Mouse (Mus musculus) cerebral cortex, adult 2 months (tissue): ENCODE data around the gene Lpcat4.

Experiments
- WGBS: fragments of 180-500 bp; shearing (Covaris S2); methylation state at CpG from one replicate; pipeline ENCODE4 v1.1.7; 2018; 5-methylcytosine and 5-hydroxymethylcytosine counted together

Gene Lpcat4

DNA sequence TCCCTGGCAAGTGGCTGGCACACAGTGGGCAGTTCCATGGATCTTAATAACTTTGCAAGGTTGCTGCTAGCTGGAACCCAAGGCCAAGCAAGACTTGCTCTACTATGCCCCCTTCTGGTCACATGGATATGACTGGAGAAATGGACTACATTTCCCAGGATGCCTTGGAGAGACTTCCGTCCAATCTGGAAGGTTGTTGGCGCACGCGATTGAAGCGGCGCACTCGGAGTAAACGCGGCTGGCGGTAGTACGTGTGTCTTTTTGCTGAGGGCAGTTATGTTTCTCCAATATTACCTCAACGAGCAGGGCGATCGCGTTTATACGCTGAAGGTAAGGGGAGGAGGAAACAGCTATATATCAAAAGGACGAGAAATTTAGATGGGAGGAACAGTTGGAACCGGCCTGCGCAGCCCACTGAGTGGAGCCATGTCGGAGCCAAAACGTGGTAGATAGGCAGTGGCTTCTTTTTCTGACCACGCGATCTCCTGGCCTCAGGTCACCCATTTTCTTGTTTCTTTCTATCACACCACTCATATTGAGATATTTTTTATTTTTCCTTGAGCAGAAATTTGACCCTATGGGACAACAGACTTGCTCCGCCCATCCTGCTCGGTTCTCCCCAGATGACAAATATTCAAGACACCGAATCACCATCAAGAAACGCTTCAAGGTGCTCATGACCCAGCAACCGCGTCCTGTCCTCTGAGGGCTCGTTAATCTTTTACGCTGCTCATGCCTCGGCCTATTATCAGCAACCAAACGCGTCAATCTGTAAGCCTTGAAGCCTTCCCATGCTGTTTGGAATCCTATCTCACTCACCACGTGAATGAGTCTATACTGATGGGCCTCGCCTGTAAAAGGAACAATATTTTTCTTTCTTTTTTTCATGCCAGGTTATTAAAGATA, 22.7 kb downstream of the Lpcat4 start, which contains the start of gene Nop10:
Gene Nop10, plus strand, starts transcription at position 179 of the 906 bp plus-strand sequence.
- under 1% methylated on average over 36 of the region's 36 CpGs for WGBS

DNA sequence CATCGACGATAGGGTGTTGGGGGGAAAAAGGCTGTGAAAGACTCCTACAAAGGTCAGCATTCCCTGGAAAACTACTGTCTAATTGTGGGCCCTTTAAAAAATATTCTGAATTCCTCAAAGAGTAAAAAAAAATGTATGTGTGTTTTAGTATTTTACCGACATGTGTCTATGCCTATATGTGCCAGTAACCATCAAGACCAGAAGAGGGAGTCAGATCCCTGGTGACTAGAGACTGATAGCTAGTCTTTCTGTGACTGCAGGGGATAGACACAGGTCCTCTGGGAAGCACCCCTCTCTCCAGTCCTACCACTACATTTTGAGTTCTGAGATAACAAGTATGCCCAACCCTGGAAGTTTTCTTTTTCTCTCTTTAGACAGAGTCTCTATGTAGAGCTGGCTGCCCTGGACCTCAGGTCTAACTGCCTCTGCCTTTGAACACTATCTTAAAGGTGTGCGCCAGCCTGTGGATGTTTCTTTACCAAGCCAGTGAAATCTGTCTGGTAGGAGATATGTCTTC, 23.6 kb downstream of the Lpcat4 start:
- 28% methylated on average over 4 of the region's 4 CpGs for WGBS

DNA sequence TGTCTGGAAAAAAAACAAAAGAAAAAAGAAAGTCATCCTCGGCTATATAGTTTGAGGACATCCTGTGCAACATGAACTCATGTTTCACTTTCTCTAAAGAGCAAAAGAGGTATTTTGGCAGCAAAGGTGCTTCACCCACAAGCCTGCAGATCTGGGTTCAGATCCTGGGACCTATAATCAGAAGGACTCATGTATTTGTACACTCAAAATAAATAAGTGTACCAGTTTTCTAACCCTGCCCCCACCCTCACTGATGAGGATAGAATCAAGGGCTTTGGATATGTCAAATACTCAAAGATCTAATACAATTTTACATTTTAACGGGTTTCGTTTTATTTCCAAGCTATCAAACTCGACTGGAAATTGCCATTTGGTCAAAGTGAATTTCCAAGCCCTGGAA, 25.1 kb downstream of the Lpcat4 start:
- WGBS = 73% methylated on average over 4 of the region's 4 CpGs

DNA sequence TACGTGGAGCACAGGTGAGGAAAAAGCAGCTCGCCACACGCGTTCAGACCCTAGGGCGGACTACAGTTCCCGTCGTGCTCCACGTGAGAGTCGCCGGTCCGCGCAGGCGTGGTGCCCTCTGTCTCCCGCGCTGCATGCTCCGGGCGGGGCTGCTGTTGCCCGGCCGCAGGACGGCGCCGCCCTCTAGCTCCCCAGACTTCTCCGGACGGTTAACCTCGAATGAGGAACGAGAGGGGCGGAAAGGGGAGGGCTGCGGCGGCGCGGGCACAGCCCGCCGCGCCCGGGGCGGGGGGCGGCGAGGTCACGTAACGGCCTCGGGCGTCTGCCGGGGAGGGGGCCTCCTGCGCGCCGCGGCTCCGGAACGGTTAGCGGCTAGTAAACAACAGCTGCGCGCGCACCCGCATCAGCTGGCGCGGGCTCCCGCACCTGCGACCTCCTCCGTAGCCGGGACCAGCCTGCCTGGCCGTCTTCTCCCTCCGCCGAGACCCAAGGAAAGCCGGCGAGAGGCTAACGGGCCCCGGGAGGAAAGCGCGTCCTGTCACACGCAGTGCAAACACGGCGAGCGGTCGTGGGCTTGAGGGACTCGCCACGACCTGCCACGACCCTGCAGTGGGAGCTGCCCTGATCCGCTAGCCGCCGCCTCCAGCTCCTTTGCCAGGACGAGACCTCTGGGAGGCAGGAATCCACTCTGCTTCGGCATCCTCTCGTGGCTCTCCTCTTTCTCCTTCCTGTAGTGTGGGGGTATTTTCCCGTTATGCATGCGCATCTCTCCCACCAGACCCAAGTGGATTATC, 26.4 kb downstream of the Lpcat4 start, which contains the start of gene Slc12a6:
Gene Slc12a6, plus strand, starts transcription at position 378 of the 794 bp plus-strand sequence.
- under 1% methylated on average over 85 of the region's 85 CpGs for WGBS

DNA sequence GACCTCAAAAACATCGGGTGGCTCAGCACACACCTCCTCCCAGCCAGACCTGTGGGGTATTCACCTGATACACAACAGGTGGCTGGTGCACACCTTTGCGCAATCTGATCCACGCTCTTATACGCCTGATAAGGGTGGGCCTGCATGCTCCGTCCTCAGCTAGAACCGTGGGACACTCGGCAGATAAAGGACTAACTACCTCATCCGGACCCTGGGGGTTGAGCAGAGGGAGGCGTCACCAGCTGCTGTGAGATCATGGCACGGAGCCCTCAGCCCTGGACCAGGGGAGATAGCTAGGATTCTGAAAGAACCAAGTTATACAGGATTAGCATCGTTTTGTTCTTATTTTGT, 26.9 kb downstream of the Lpcat4 start, which contains the start of gene Gm21985:
Gene Gm21985, plus strand, starts transcription at position 73 of the 351 bp plus-strand sequence.
- 0% methylated on average over 11 of the region's 11 CpGs for whole genome bisulfite sequencing

DNA sequence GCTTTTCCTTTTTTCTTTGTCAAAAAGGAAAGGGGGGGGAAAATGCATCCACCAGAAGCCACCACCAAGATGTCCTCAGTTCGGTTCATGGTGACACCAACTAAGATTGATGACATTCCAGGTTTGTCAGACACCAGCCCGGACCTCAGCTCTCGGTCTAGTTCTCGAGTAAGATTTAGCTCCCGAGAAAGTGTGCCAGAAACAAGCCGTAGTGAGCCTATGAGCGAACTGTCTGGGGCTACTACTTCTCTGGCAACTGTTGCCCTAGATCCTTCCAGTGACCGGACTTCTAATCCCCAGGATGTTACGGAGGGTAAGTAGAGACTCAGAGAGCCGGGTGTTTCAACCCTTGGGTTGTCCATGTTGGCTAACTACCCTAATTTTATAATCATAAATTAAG, 27.5 kb downstream of the Lpcat4 start:
- WGBS = under 1% methylated on average over 10 of the region's 10 CpGs

DNA sequence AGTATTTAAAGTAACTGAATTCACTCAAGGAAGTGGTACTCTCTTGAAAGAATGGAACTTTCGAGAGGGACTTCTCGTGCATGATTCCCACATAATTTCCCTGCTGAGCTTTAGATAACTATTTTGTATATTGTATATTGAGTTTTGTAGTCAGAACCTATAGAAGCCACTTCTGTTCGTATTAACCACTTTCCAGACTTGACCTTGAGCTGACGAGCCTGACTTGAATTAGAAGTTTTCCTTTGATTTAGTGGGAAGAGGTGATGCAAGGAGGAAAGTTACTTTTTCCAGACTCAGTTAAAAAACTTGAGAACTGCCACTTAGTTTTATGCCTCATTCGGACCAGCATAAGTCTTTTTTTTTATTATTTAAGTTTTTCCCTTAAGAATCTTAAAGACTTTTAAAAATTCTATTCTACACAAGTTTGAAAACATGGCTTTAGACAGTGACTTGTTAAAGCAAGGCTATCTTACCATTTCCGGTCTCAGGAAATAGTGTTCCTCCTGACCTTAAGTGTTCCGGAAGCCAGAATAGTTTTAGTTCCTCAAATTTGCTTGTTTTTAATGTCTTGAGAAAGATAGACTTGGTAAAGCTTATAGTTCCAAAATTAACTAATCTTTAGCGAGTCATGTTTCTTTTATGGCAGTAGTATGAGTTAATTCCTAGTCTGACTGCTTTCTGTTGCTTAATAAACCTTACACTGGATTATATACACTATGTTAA, 28.4 kb downstream of the Lpcat4 start:
- WGBS = 31% methylated on average over 8 of the region's 8 CpGs

DNA sequence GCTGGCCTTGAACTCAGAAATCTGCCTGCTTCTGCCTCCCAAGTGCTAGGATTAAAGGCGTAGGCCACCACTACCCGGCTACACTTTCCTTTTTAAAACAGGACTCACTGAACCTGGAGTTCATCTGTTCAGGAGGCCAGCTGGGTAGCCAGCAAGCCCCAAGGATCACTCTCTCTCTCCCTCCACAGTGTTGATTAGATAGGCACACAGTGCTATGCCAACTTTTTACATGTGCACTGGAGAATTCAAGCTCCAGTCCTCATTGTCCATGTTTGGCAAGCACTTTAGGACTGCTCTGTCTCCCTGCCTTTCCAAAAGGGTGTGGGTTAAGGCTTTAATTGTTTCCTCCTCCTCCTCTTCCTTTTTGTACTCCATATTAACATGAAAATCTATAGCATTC, 30.7 kb downstream of the Lpcat4 start:
- WGBS = 79% methylated on average over 2 of the region's 2 CpGs

DNA sequence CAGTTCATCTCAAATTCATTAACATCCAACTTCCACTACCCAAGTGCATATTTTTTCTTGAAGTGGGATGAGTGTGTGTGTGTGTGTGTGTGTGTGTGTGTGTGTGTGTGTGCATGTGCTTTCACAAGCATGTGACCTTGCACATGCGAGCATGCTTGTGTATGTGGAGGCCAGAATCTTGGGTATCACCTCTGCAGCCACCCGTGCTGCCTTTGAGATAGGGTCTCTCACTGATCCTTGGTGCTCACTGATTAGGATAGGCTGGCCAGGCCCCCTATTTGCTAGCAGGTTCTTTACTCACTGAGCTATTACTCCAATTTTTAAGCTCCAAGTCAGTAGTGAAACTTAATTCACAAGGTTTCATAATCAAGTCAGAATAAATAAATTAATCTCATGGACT, 33.6 kb downstream of the Lpcat4 start:
- 96% methylated on average over 2 of the region's 2 CpGs for WGBS

DNA sequence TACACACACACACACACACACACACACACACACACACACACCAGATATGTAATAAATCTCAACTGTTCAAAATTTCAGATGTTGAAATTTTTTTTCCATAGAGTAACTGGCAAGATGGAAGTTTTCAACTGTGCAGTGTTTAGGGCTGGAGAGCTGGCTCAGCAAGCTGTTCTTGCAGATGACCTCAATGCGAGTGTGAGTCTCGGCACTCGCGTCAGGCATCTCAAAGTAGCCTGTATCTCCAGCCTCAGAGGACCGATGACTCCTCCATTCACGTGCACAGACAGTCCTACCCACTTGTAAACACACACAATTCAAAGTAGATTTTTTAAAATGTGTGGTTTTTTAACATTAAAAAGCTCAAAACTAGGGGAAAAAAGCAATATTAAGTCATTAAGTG, 34.2 kb downstream of the Lpcat4 start:
- 54% methylated on average over 6 of the region's 6 CpGs for WGBS

DNA sequence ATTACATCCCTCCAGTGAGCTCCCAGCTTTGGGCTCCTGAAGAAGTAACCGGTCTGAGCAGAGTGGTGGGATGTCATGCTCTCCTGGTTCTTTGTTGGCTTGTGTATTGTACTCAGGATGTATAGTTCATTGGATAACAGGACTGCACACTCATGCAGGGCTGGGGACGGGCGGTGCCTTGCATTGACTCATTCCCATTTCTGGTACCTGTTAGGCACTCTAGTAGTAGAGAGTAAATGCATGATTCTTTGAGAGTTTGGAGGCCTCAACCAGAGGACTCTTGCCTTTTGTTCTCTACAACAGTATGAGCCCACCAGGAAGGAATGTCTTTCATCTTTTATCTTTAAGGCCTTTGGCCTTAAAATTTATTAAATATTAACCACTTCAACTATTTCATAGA, 37.6 kb downstream of the Lpcat4 start:
- WGBS = 95% methylated on average over 3 of the region's 3 CpGs

DNA sequence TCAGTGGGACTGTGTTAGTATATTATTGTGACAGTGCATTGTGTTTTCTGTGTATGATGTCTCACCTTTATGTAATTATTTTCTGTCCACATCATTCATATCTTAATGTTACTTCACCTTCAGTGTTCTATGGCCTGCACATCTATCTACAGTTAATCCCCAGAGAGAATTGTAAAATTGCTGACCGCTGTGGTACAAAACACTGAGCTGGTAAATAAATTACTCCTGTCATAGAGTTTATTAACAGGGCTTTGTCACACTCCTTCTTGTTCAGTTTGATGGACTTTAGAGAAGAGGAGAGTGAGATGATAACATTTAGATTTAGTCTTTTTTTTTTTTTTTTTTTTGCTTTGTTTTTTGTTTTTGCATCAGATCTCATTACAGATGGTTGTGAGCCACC, 43.6 kb downstream of the Lpcat4 start:
- WGBS = 95% methylated on average over 1 of the region's 1 CpGs

DNA sequence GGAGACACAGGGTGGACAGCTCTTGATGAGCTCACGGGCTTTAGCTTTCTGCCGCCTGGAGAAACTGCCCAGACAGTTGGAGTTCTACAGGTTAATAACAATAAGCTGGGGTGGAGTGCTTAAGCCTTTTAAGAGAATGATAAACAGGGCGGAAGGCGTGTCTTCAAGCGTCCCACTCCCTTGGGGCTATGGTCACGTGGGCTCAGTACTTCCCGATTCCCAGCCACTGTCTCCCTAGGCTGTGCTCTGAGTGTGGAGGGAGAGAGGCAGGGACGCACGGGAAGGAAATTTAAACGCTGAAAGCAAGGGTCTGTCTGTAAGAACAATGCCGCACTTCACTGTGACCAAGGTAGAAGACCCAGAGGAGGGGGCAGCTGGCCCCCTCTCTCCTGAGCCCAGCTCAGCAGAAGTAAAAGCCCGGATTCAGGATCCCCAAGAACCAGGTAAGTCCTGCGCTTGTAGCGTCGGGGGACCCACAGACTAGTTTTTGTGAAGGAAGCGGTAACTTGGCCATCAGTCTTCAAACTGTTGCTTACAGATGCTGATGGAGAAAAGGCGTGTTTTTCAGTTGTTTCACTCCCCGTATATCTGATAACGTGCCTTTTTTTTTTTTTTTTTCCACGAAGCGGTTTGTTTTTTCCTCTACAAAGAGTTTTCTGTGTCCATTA, 45.2 kb downstream of the Lpcat4 start:
- WGBS = 9% methylated on average over 21 of the region's 21 CpGs

DNA sequence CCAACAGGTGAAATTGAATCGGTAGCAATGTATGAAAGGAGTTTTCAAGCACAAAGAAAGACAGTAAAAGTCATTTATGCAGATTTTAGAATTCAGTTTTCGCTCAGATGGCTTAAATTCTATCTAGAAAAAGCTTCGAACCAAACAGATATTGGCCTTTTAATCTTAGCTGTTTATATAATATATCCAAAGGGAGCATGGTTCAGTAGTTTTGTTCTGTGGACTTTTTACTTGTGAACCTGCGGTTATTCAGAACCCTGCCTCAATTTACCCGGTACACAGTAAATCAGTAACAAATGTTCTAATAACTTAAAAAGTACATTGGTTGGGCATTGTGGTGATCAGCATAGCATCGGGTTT, 45.7 kb downstream of the Lpcat4 start:
- WGBS = 60% methylated on average over 6 of the region's 6 CpGs

DNA sequence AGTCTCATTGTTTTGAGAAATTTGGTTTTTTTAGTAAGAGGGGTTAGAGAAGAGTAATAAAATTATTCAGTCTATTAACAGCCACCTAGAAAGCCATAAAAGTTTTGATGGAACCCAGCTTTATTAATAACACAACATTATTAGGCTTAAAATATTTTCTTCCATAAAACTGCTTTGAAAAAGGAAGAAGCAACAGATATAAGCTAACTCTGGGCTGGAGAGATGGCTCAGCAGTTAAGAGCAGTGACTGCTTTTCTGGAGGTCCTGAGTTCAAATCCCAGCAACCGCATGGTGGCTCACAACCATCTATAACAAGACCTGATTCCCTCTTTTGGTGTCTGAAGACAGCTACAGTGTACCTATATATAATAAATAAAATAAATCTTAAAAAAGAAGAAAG, 46.8 kb downstream of the Lpcat4 start:
- 100% methylated on average over 1 of the region's 1 CpGs for WGBS

DNA sequence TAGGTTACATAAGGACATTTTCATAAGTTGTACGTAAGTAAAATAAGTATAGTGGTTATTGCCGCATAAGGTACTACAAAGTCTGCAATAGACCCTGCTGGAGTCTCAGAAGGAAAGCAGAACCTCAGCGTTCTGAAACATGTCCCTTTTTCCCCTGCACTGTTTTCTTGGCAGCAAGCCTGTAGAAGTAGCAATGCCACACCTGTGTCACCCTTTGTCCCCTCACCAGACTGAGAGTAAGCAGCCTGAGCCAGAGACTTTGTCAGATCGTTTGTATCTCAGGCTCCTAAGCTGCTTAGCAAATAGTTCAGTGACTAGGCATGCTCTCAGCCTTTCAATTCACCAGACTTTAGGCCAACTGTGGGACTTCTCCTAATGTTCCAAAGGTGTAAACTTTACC, 47.8 kb downstream of the Lpcat4 start:
- 54% methylated on average over 4 of the region's 4 CpGs for WGBS

DNA sequence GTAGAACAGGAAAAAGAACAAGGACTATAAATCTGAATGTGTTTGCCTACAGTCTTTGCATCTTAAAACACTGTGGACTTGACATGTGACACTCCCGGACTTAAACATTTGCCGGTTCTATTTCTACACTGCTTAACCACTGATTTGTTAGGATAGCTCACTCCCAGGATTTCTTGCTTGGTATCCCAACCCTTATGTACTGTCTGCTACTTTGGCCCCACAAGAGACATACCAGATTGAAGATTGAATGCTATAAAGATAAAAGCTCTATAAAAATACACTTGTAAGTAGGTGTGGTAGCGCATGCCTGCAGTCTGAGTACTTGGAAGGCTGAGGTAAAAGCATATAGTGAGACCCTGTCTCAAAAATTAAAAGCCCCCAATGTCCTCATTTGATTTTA, 50.2 kb downstream of the Lpcat4 start:
- WGBS = 55% methylated on average over 3 of the region's 3 CpGs

DNA sequence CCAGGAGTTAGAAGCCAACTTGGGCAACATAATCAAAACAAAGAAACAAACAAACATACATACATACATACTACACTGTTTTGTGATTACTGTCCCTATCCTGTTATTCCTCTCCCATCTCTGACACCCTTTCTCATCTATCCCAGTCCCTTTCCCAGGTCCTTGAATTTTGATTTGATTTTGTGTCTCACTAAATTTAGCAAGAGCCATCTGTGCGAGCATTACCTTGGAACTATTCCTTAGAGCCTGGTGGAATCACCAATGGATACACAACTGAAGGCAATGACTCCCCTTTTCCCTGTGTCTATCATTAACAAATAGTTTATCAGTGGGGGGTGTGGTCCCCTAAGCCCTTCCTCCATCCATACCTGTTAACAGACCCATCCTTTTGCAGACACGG, 53.6 kb downstream of the Lpcat4 start:
- 48% methylated on average over 2 of the region's 2 CpGs for WGBS

DNA sequence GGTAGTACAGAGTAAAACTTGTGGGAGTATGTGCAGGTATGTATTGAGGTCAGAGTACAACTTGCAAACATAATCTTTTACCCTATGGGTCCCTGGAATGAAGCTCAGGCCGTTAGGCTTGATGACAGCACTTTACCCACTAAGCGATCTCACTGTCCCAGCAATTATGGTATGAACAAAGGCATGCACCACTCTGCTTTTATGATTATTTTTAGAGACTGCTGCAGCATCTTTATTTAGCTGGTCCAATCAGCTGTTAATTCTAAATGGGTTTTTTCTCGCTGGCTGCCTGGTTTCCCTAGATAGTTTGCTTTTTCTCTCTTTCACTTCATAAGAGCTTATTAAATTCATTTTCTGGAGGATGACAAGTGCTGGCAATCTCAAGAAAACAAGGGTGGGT, 56.9 kb downstream of the Lpcat4 start:
- 40% methylated on average over 3 of the region's 3 CpGs for WGBS
